Mouse (Mus musculus) thymus, postnatal 25 days (tissue): Measurements from ENCODE around the gene H3f3b.

Experiments used
- DNase-seq: peaks from one replicate; pipeline ENCODE4 v3.0.0; 2022

The H3f3b gene

DNA sequence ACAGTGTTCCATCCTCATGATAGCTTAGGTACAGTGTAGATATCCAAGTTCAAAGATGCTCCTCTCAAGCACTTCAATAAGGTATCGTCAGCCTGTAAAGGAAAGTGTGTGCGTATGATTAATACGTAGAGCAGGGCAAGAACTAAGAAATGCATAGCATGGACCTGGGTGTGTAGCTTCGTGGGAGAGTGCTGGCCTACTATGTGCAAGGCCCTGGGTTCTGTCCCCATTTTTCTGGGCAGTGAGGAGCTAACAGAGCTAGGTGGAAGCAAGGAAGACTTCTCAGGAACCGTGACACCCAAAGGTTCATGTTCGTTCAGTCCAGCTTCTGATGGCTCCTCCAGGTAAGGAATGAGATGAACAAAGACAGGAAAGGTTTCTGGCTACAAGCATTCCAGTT is 17.4 kb upstream of the H3f3b start:
- DNase-seq: no peak

DNA sequence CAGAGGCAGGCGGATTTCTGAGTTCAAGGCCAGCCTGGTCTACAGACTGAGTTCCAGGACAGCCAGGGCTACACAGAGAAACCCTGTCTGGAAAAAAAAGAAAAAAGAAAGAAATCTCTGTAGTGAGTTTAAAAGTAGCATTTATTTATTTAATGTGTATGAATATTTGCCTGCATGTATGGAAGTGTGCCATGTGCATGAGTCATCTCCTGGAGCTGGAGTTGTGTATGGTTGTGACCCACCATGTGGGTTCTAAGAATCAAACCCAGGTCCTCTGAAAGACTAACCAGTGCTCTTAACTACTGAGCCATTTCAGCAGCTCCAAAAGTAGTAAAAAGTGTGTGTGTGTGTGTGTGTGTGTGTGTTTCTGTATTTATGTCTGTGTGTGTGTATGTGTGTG is 15.5 kb upstream of the H3f3b start:
- no peak for DNase-seq

DNA sequence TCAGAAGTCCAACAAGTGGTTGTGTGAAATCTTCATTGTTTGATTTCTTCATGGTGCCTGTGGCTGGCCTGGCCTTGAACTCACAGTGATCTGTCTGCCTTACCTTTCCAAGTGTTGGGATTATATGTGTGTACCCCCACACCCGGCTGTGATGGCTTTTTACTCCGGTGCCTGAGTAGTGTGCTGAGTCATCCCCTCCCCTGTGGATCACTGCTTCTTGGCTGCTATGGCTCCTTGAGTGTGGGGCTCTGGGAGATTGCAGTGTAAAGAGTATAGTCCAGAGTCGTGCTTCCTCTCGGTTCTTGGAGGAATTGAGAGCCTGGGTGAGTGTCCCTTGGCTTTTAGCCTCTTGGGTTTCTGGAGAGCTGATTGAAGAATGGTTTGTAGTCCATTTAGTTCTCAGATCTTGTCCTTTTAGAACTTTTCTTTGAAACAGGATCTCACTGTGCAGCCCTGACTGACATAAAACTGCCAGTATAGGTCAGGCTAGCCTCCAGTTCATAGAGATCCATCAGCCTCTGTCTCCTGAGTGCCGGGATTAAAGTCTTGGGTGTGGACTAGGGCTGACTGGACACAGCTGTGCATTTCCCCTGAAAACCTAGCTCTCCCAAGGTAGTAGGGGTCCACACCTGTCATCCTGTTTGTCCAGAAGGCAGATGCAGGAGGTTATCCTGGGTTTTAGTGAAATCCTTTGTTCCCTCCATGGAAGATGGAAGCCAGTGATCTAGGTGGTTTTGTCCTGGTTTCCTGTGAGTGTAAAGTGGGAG is 14.8 kb upstream of the H3f3b start:
- no peak for DNase-seq

DNA sequence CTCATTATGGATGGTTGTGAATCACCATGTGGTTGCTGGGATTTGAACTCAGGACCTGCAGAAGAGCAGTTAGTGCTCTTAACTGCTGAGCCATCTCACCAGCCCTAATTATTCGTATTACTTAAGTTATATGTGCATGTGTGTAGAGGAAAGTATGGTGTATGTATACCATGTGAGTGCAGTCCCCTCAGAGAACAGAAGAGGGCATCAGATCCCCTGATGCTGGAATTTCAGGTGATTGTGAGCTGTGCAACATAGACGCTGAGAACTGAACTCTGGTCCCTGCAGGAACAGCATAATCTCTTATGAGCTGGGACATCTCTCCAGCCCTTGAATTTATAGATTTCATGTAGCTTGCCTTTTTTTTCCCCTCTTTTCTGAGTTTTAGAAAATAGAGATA is 14.1 kb upstream of the H3f3b start:
- no peak for DNase-seq

DNA sequence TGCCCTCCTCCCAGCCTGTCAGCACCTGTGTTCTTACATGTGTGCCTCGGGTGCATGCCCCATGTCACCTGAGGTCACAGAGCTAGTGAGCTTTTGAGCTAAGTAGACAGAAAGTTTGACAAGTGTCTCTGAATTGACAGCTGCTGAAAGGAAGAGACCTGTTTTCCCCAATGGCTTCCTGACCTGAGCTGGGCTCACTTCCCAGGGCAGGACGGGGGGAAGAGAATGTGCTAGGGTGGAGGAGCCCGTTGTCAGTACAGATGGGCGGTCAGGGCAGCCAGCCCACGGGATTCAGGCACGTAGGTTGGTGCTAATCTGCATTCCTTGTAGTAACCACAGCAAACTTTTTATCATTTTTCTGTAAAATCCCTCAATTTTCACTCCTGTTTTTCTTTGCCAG is 12.8 kb upstream of the H3f3b start:
- no peak for DNase-seq

DNA sequence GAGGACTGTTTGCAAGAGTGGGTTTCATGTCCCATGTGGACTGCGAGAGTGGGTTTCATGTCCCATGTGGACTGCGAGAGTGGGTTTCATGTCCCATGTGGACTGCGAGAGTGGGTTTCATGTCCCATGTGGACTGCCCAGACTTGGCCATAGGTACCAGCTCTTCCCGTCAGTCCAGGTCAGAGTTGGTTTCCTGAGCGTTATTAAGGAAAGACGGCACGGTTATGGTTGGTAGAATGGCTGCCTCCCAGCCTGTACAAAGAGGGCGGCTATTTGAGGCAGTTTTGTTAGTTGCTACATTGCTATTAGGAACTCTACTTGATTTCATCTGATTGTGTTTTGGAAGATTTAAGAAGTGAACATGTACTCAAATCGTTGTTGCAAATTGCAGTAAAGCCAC is 10.1 kb upstream of the H3f3b start:
- no peak for DNase-seq

DNA sequence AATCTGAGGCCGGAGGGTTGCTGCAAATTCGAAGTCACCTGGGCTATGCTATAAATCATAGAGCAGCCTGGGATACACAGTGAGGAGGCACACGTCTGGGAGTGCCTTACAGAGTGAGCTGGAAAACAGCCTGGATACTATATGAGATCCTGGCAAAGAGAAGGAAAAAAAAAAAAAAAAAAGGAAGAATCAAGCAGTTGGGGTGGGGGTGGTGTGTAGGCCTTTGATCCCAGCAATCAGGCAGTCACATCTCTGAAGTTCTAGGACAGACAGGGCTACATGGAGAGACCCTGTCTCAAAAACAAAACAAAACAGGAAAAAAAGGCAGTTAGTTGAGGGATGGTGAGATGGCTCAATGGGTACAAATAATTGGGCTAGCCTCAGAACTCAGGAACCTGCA is 8.9 kb upstream of the H3f3b start:
- no peak for DNase-seq

DNA sequence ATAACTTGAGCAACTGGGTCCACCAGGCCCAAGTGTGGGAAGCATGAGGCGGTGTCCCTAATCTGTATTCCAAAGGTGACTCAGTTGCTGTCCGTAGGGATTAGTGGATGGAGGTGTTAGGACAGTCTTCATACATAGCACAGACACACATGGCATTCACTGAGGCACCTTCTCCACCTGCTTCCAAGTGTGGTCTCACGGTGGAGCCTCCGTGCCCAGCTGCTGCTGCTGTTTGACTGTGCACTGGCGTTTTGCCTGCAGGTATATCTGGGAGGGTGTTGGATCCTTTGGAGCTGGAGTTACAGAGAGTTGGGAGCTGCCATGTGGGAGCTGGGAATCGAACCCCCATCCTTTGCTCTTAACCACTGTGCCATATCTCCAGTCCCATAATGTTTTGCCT is 6.8 kb upstream of the H3f3b start:
- no peak for DNase-seq

DNA sequence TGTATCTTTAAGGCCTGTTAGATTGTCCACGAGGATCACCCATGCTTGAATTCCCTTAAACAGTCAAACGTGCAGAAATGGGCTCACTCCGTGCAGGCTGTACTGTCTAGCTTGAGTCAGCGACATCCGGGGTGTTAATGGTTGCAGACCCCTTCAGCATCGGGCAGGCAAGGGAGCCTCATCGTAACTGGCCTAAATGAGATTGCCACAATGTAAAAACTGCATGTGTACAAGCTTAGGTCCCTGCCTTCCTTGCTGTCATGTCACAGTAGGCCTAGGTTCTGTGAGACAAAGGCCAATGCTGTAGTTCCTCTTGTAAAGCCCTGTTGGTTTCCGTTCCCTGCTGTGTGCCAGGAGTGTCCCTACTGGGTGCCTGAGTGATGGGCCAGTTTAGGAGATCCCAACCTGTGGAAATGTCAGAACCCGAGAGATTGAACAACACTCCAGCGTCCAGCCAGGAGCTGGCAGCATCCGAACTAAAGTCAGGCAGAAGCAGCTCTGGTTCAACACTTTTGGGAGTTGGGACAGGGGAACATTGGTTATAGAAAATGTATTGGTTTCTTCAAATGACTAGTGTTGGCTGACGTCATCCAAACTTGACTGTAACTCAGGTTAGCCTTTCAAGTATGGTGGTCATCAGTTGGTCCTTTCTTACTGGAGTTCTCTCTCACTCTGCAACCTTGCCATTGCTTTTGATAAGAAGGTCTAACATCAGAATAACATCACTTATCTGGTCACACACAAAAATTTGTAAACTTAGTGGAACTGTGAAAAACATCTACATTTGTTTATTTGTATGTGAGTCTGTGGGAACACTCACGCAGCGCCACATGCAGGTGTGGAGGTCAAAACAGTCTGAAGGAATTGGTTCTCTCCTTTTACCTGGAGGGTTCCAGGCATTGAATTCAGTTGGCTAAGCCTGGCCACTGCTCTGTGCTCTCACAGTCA is 3.4 kb upstream of the H3f3b start:
- no peak for DNase-seq

DNA sequence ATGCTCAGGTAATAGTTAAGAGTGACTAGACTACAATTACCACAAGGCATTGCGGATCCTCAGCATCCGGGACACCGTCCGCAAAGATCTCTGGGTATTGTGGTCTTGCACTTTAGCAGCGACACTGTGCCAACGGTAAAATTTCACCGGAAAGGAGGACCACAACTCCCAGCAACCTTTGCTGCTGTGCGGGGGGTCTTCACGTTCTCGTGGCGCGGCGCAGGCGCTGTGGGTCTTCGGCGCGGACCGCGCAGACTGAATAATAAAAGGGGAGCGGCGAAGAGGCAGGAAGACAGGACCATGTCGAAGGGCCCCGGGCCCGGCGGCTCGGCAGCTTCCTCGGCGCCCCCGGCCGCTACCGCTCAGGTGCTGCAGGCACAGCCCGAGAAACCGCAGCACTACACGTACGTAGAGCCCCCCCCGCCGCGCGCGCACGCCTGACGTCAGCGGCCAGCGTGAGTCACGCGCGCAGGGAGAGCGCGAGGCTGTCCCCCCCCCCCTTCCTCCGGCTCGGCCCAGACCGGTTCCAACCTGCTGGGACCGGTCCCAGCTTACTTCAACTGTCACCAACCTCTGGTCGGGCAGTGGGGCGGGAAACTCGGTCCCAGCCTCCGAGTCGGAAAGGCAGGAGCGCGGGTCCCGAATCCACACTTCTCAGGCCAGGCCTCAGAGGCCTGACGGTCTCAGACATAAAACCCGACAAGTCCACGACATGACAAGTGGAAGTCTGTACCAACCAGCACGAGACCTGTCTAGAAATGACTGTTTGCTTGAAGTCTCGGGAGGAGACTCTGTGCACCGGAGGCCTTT is 2.5 kb upstream of the H3f3b start, which contains the start of gene Unk:
Gene Unk, plus strand, starts transcription at position 235 of the 810 bp plus-strand sequence.
- DNase-seq: peak; percentile 96

DNA sequence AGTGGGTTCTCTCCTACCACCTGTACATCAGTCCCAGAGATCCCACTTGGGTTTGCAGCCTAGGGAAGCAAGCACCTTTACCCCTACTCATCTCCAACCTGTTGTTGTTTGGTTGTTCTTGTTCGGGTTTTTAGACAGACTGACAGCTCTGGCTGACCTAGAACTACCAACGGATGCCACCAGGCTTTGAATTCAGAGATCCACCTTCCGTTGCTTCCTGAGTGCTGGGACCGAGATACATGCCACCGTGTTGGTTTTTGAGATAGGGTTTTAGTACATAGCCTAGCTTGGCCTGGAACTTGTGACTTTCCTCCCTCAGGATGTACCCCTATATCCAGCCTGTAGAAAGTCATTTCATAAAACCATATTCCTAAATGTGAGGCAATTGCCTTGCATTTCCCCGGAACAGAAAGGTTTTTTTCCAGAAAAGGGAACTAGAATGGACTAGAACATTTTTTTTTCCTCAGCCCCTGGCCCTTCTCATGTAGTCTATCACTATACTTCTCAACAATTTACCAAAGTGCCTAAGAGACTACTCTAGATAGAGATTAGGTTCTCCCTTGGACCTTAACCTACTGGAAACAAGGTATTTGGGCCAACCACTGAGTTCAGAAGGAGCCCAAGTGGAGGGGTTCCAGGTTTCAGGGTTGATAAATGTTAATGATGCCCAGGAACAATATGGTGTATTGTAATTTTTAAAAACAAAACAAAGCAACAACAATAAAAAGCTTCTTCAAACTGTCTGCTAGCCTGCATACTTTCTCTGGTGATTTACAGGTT is 1.5 kb upstream of the H3f3b start:
- DNase-seq: no peak

DNA sequence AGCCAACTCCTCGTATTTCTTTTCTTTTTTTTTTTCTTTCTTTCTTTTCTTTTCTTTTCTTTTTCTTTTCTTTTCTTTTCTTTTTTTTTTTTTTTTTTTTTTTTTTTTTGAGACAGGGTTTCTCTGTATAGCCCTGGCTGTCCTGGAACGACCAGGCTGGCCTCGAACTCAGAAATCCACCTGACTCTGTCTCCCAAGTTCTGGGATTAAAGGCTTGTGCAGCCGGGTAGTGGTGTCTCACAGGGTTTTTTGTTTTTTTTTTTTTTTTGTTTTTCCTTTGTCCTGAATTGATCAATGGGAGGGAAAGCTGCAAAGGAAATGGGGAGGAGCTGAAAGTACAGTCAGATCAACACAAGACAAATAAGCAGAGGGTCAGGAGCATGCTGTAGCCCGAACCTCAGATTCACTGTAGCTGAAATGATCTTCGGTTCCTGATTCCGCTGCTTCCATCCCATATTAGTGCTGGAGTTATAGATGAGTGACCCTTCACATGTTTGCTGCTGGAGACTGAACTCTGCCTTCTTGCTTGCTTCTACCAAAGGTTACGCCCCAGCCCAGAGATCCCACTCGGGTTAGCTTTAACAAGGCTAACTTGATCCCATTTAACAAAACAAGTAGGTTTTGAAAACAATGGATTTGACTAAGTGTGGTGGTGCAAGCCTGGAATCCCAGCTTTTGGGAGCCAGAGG is 559 bp upstream of the H3f3b start:
- DNase-seq: no peak

DNA sequence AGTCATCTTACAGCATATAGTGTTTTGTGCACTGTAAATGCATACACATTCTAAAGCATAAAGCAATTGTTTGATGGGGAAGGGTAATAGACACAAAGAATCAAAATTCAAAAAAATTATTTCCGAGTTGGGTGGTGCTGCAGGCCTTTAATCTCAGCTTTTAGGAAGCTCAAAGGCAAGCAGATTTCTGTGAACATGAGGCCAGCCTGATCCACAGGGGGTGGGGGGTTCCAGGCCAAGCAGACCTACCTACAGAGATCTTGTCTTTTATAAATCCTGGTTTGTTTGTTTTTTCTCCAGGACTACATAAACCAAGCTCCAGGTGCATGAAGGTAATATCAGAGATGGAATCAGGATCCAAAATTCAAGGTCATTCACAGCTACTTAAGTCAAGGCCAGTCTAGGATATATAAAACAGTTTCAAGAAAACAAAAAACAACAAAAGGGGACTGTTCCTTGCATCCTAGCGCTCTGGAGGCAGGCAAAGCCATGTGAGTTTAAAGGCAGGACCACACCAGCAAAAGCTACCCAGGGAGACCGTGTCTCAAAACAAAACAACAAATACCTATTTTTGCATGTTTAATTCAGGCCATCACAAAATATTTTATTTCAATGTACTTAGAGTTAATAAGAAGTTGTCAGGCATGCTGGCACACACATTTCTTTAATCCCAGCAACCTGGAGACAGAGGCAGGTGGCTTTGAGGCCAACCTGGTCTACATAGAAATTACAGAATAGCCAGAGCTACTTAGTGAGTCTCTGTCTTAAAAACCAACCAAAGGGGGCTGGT is 2.5 kb downstream of the H3f3b start:
- DNase-seq: no peak

DNA sequence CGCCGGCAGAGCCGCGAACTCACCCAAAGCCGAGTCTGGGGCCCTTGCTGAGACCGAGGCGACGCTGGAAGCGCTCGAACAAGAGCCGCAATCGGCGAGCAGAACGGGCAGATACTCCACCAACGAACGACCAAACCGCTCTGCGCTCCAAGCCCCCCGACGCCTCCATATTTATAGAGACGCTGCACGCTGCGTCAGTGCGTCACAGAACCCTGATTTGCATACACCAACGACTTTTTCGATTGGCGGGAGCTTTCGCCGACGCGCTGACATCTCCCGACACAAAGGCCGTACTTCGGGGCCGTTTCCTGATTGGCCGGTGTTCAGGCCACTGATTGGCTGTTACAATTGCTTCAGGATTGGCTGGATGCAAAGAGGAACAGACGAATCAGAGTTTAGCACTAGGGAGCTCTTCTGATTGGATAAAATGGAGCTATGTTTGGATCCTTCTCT is 3.4 kb downstream of the H3f3b start:
- DNase-seq: peak; percentile 96

DNA sequence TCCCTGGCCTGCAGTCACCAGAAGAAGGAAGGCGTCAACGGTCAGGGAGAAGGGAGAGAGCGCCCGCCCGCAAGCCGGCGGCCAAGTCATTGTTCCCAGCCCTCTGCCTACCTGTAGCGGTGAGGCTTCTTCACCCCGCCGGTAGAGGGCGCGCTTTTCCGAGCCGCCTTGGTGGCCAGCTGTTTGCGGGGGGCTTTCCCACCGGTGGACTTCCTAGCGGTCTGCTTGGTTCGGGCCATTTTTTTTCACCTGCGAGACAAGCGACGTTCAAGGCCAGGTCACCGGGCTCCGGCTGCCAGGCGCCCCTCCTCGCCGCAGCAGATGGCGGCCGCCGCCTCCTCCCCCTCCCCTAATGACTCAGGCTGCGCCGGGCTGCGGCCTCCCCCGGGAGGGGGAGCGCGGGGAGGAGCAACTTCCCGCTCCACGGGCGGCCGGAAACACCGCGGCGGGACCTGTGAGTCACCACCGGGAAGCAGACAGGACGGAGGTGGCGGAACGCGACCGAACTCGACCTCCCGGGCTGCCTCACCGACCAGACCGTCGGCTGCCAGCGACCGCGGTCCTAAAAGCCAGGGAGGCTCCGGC is 3.9 kb downstream of the H3f3b start:
- DNase-seq: peak; percentile 89

DNA sequence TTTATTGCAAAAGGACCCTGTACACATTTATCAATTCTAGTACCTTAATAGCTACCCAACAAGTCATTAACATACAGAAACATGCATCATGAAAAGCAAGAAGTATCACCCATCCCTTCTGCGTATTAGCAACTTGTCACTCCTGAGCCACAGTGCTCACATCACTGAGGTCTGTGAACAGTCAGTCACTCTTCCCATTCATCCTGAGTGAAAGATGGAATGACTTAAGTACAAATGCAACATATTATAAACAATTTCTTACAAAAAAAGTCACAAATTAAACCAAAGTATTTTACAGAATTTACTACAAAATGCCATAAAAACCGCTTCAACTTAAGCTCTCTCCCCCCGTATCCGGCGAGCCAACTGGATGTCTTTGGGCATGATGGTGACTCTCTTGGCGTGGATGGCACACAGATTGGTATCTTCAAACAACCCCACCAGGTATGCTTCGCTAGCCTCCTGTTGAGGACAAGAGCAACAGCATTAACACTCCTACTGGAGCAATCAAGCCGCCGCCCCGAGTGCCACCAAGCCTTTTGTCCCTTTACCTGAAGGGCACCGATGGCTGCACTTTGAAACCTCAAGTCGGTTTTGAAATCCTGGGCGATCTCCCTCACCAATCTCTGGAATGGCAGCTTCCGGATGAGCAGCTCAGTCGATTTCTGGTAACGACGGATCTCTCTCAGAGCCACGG is 4.5 kb downstream of the H3f3b start:
- DNase-seq: peak; percentile 34

DNA sequence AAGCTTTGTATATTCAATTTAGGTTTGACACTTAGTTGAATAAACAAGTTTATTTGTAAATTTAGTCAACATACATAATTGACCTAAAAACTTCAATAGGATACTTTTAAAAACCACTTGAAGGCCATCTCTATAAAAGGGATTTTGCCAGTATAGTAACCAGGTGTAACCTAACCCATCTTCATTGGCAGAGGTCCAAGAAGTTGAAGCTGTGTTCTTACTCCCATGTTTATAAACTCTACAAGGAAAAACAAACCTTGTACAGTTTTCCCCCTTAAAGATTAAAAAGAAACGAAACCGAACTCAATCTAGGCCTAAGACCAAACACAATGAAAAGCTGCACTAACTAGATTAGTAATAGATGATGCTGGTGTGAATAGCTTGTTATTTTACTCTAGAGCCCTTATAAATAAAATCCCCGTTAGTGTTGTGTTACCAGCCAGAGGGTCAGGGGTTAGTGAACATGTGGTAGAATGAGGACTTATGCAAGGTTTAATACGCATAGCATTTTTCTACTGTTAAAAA is 5.4 kb downstream of the H3f3b start:
- DNase-seq: no peak

DNA sequence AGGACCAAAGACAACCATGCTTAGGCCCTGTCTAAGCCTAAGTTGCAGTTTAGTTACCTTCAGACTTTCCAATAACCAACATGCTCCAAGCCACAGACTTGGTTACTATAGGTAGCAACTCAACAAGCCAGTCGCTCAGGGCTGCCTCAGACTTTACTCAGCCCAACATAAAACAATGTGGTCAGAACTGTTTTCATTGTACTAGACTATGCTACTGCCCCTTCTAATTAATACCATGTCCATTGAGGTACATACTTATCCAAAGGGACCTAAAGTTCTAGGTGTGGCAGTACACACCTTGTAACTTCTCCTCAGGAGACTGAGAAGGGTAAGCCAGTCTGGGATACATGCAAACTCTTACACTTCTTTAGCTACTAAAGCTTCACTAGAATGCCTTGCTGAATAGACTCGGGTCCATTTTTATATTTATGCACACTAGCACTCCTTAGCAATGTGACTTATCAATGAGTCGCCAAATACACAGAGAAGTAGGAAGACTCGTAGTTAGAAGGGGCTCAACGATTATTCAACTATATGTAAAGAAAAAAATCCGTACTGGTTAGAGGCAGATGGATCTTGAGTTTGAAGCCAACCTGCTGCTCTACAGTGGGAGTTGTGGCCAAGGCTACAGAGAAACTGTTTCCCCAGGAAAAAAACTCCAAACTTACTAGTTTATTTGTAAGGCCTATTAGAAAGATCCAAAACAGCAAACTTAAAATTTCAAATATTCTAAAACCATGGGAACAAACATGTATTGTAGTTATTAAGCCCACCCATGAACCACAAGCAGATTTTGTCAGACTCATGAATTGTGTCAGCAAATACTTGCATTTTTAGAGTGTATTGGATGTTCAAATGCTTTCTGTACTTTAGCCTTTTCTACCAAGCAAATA is 6.2 kb downstream of the H3f3b start:
- no peak for DNase-seq
